Mouse (Mus musculus) midbrain, postnatal 0 days (tissue): ENCODE data around the gene Vegfa. TPM values are rescaled to one million over a fixed set of nuclear protein-coding genes. Genes with fewer than 3 reads are reported as not detected.

Experiments used
- ATAC-seq: fragments of 200-750 bp; cut with Nextera tagmentation; 2 replicates; pipeline ENCODE4 v1.8.0; 2017; ENCODE audit warnings: moderate number of reproducible peaks, mild to moderate bottlenecking, moderate TSS enrichment, moderate library complexity; ENCODE audit not compliant: low FRiP score
- DNase-seq: peaks from one replicate; pipeline ENCODE4 v3.0.0-alpha.2; 2015; ENCODE audit warnings: low spot score
- H3K27ac ChIP-seq: fragments of 300-500 bp; sonication (generic); 2 replicates; pipeline ENCODE4 v1.5.1; 2014; ENCODE audit warnings: low read depth, mild to moderate bottlenecking, low read length, mixed read lengths
- H3K27me3 ChIP-seq: fragments of 300-500 bp; sonication (generic); 2 replicates; pipeline ENCODE4 v1.6.1; 2014; ENCODE audit warnings: low read length, control low read depth, mixed read lengths; ENCODE audit not compliant: insufficient read depth
- H3K36me3 ChIP-seq: fragments of 300-500 bp; sonication (generic); 2 replicates; pipeline ENCODE4 v1.6.1; 2014; ENCODE audit warnings: low read length, control low read depth, mixed read lengths; ENCODE audit not compliant: insufficient read depth
- H3K4me1 ChIP-seq: fragments of 300-500 bp; sonication (generic); 2 replicates; pipeline ENCODE4 v1.6.1; 2014; ENCODE audit warnings: mild to moderate bottlenecking, control low read depth, antibody characterized with exemption, low read length, mixed read lengths; ENCODE audit not compliant: insufficient read depth
- H3K4me2 ChIP-seq: fragments of 300-500 bp; sonication (generic); 2 replicates; pipeline ENCODE4 v1.6.1; 2014; ENCODE audit warnings: low read depth, mild to moderate bottlenecking, low read length, mixed read lengths; ENCODE audit not compliant: poor library complexity, severe bottlenecking
- H3K4me3 ChIP-seq: fragments of 300-500 bp; sonication (generic); 2 replicates; pipeline ENCODE4 v1.5.1; 2014; ENCODE audit warnings: low read depth, mild to moderate bottlenecking, low read length, moderate library complexity
- H3K9ac ChIP-seq: fragments of 300-500 bp; sonication (generic); replicated peaks from 2 replicates; pipeline ENCODE4 v1.6.1; 2014; ENCODE audit warnings: mild to moderate bottlenecking, low read length, moderate library complexity, mixed read lengths; ENCODE audit not compliant: poor library complexity, severe bottlenecking
- H3K9me3 ChIP-seq: fragments of 300-500 bp; sonication (generic); 2 replicates; pipeline ENCODE4 v1.6.1; 2016; ENCODE audit warnings: low read length, control low read depth
- CTCF ChIP-seq: IDR thresholded peaks from 2 replicates; pipeline ENCODE4 v1.5.1; 2016; ENCODE audit warnings: antibody characterized with exemption, mild to moderate bottlenecking
- WGBS: fragments of 180-500 bp; shearing (Covaris S2); extraction: QIAGEN DNeasy Blood & Tissue Kit; methylation state at CpG from one replicate; pipeline ENCODE4 v1.1.7; 2014; 5-methylcytosine and 5-hydroxymethylcytosine counted together
- polyA plus RNA-seq: library from polyadenylated mRNA; unstranded; fragments of >200 nt; fragmentation: Nextera tagmentation; extraction: Ambion mirVana; gene quantifications from 2 replicates; pipeline ENCODE4 v1.2.1, GENCODE M21; 2015
- total RNA-seq: library from RNA; depleted of rRNA; stranded (reverse); fragments of >200 nt; gene quantifications from 2 replicates; pipeline ENCODE4 v1.2.3, GENCODE M21; 2014

Gene Vegfa
- total and polyA plus RNA-seq, 2 experiments from 2014 or later: 3.0 to 105 TPM

DNA sequence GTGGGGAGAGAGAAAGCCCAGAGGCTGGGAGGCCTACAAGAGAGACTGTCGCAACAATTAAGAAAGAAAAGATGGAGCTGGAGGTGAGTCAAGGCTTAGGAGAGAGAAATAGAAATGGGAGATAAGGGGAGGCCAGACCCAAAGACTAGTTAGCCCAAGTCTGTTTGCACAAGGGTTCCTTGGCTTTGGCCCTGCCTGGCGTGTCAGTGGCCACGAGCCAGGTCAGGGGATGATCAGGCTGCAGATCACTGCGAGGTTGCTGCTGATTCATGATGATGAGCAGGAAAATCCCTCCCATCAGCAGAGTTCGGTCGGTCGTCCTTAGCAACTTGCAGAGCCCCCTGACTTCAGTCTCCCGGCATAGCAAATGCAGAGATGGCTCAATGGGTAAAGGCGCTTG lies 37.9 kb upstream of the Vegfa start:
- H3K4me3 ChIP-seq: no peak overlapping the region
- H3K36me3 ChIP-seq: no peaks in the 10 kb centered on the region
- H3K4me1 ChIP-seq: no peaks in the 10 kb centered on the region
- ATAC-seq: no peak
- no peaks in the 10 kb centered on the region for H3K9me3 ChIP-seq
- WGBS: 65% methylated on average over 9 of the region's 9 CpGs
- no peak overlapping the region for H3K4me2 ChIP-seq
- H3K27ac ChIP-seq: no peak overlapping the region
- H3K9ac ChIP-seq: no peak overlapping the region
- no peak for TF ChIP-seq CTCF
- H3K27me3 ChIP-seq: no peaks in the 10 kb centered on the region
- DNase-seq: peak; percentile 10

GRCm38 (mm10) chr17:46063974-46064312 lies 31.8 kb upstream of the Vegfa start:
- Histone ChIP-seq H3K4me2 (no peak overlapping the region), H3K36me3 (no peaks in the 10 kb centered on the region), H3K4me3 (no peak overlapping the region), H3K27me3 (no peaks in the 10 kb centered on the region), H3K9me3 (no peaks in the 10 kb centered on the region), H3K4me1 (peaks cover 8% of the 10 kb centered on the region), H3K27ac (no peak overlapping the region), H3K9ac (no peak overlapping the region)
- ATAC-seq: no peak
- no peak for TF ChIP-seq CTCF
- WGBS: 39% methylated on average over 6 of the region's 6 CpGs
- no peak for DNase-seq

GRCm38 (mm10) chr17:46063283-46063973 lies 31.3 kb upstream of the Vegfa start:
- Histone ChIP-seq H3K36me3 (no peaks in the 10 kb centered on the region), H3K4me2 (no peak overlapping the region), H3K4me3 (no peak overlapping the region), H3K27me3 (no peaks in the 10 kb centered on the region), H3K27ac (no peak overlapping the region), H3K9me3 (no peaks in the 10 kb centered on the region), H3K9ac (no peak overlapping the region), H3K4me1 (peaks cover 8% of the 10 kb centered on the region)
- 24% methylated on average over 10 of the region's 10 CpGs for whole genome bisulfite sequencing
- DNase-seq (peak; percentile 64), ATAC-seq (peak; percentile 54)
- TF ChIP-seq CTCF: no peak

DNA sequence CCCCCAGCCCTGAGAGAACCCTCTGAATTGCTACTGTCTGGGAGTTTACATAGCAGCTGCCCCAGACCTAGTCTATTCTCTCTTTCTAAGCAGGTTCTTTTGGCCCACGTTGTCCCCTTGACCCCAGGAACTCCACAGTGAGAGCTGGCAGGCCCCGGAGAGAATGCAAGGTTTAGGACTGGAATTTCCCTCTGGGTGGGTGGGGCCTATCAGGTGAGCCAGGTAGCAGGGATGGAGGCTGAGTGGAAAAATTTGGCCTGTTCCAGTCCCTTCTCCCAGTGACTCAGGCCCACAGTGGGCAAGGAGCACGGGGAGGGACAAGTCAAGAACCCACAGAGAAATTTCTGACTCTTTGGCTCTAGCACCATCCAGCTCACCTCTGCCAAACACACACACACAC lies 28.1 kb upstream of the Vegfa start:
- ATAC-seq: no peak
- Histone ChIP-seq H3K27ac (no peak overlapping the region), H3K4me2 (no peak overlapping the region), H3K9me3 (no peaks in the 10 kb centered on the region), H3K4me1 (peaks cover 8% of the 10 kb centered on the region), H3K36me3 (no peaks in the 10 kb centered on the region), H3K27me3 (no peaks in the 10 kb centered on the region), H3K4me3 (no peak overlapping the region), H3K9ac (no peak overlapping the region)
- no peak for DNase-seq
- TF ChIP-seq CTCF: no peak
- 77% methylated on average over 3 of the region's 3 CpGs for WGBS

DNA sequence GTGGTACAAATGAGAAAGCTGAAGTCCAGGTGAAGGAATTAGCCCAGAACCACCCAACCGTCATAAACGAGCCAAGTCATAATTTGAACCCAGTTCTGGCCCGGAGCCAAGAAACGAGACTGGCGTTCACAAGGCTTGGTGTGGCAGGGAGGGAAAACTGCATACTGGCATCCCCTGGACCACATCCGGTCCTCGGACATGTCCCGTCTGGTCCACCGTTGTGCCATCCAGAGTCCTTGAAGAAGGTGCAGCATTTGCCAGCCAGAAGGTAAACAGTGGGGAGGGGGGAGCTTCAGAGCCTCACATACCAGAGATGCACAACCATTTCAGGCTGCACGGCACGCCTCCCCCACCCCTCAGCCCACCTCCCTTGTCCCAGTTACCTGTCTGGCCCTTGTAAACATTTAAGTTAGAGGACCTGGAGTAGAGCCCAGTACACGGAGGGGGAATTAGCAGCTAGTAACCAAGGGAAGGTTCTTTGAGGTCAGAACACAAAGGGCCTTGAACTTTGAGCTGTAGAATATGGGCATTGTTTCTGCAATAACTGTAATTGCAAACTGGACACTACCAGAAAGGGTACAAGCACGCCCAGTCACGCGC lies 27.2 kb upstream of the Vegfa start:
- no peak overlapping the region for H3K4me3 ChIP-seq
- no peak for DNase-seq
- WGBS: 88% methylated on average over 15 of the region's 15 CpGs

DNA sequence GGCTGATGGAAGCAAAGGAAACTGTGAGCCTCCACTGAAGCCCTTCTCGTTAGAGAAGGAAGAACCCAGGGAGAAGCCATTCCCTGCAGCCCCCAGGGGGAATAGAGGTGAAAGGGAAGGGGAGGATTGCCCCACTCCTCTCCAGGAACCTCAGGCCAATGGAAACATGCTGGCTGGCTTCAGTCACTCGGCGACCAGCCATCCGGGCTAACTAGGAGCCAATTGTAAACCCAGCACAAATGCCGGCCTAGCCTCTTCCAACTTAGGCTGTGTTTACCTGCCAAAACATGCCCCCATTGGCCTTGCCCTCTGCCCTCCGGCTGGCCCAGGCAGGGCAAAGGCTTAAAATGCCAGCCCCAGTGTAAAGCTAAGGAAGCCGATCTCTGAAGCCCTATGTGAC lies 24.1 kb upstream of the Vegfa start:
- Histone ChIP-seq H3K27ac (no peak overlapping the region), H3K36me3 (no peaks in the 10 kb centered on the region), H3K4me3 (no peak overlapping the region), H3K9me3 (no peaks in the 10 kb centered on the region), H3K4me2 (no peak overlapping the region), H3K27me3 (no peaks in the 10 kb centered on the region), H3K9ac (no peak overlapping the region), H3K4me1 (no peaks in the 10 kb centered on the region)
- no peak for TF ChIP-seq CTCF
- DNase-seq: no peak
- ATAC-seq: no peak
- 64% methylated on average over 7 of the region's 7 CpGs for WGBS

More for the DNA sequence above, 27.2 kb upstream of the Vegfa start:
- no peak overlapping the region for H3K27ac ChIP-seq
- no peaks in the 10 kb centered on the region for H3K36me3 ChIP-seq
- no peak overlapping the region for H3K4me2 ChIP-seq
- peaks cover 8% of the 10 kb centered on the region for H3K4me1 ChIP-seq
- no peak for TF ChIP-seq CTCF
- H3K9me3 ChIP-seq: no peaks in the 10 kb centered on the region
- ATAC-seq: no peak
- no peaks in the 10 kb centered on the region for H3K27me3 ChIP-seq
- H3K9ac ChIP-seq: no peak overlapping the region
